Mouse (Mus musculus): Measurements from ENCODE around the gene Adarb1. TPM values are rescaled to one million over a fixed set of nuclear protein-coding genes. Genes with fewer than 3 reads are reported as not detected.

Gene Adarb1
- polyA plus RNA-seq, 1 experiment from 2014 or later, result 25.3 TPM

DNA sequence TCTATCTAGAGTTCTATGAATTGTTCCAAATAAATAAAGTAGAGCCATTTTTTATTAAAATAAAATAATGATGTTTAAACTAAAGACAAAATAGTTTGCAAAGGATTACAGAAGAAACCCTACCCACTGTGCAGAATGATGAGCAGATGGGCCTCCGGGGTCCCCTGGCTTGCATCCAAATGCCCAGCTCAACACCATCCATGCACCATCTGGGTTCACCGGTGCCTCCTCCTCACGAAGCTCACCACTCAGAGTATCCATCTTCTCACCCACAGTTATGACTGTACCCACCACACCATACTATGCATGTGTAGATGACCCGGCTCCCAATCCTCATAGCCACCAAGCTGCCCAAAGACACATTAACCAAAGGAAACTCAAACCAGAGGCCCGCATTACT lies 18.1 kb downstream of the Adarb1 start:
- H3K36me3 ChIP-seq (ENCODE audit: insufficient read depth, low read length), result no peaks in the 10 kb centered on the region
- H3K27me3 ChIP-seq (replicated peaks; ENCODE audit: insufficient read depth, low read length), result no peaks in the 10 kb centered on the region
- no peak overlapping the region for H3K4me3 ChIP-seq (ENCODE audit: low read depth, low read length)
- DNase-seq (ENCODE audit: low spot score) (no peak), ATAC-seq (no peak)
- no peaks in the 10 kb centered on the region; the same call in 1 of the 2 replicates for H3K4me1 ChIP-seq (ENCODE audit: insufficient read depth, low read depth, low read length)
- TF ChIP-seq CTCF (IDR thresholded peaks at IDR 0.05) (no peak), EP300 (IDR thresholded peaks at IDR 0.05) (no peak)
- 84% methylated on average over 5 of the region's 5 CpGs for WGBS
- H3K4me2 ChIP-seq (replicated peaks; ENCODE audit: low read depth, low read length), result no peak overlapping the region
- H3K27ac ChIP-seq (ENCODE audit: low read length), result no peak overlapping the region
- H3K9me3 ChIP-seq (ENCODE audit: low read length), result no peaks in the 10 kb centered on the region
- H3K9ac ChIP-seq (replicated peaks; ENCODE audit: low read depth), result no peak overlapping the region

DNA sequence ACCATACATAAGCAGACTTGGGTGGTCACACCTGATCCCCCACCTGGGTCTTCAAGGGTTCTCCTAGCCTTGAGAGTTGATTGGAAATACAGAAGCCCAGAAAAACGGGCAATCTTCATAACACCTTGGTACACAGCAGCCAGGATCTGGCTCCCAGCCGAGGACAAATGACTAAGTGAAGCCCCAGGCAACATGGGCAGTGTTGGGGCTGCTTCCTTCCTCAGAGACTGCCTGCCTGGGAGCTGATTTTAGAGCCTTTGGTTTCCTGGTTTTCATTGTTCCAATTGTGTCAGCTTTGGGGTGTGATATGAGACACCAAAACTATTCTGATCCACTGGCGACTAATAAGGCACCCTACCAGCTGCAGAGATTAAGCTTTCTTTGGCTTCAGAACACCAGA lies 20.0 kb downstream of the Adarb1 start:
- Histone ChIP-seq H3K9me3 (ENCODE audit: low read length) (no peaks in the 10 kb centered on the region), H3K4me2 (replicated peaks; ENCODE audit: low read depth, low read length) (no peak overlapping the region), H3K36me3 (ENCODE audit: insufficient read depth, low read length) (no peaks in the 10 kb centered on the region), H3K27me3 (replicated peaks; ENCODE audit: insufficient read depth, low read length) (no peaks in the 10 kb centered on the region), H3K4me1 (ENCODE audit: insufficient read depth, low read depth, low read length) (no peaks in the 10 kb centered on the region; the same call in 1 of the 2 replicates), H3K4me3 (ENCODE audit: low read depth, low read length) (no peak overlapping the region), H3K27ac (ENCODE audit: low read length) (no peak overlapping the region), H3K9ac (replicated peaks; ENCODE audit: low read depth) (no peak overlapping the region)
- DNase-seq (ENCODE audit: low spot score) (peak; percentile 49), ATAC-seq (peak; percentile 47)
- WGBS, result 50% methylated on average over 3 of the region's 3 CpGs
- peak; percentile 59 for TF ChIP-seq EP300 (IDR thresholded peaks at IDR 0.05)
- no peak for TF ChIP-seq CTCF (IDR thresholded peaks at IDR 0.05)

DNA sequence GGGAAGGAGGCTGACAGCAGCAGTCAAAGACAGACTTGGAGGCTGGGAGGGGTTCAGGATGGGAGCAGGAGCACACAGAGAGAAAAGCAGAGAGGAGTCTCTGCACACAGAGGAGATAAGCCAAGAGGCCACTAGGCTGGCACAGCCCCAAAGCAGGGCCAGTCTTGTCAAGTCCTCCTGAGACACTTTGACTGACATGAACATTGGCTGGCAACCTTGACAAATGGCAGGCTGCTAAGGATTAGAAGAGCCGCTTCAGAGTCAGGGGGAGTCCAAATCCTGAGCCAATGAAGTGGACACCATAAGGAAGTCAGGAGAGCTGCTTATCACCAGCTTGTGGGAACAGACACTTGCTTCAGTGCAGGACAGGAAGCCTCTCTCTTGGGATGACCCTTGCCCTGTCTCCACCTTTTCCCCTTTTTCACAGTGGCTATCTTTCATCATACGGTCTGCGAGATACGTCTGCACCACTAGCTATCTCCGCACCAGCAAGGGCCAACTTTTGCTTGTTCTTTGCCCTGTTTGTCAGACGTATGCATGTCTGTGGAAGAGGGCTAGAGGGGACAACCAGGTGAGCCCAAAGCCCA lies 20.9 kb downstream of the Adarb1 start:
- Histone ChIP-seq H3K36me3 (ENCODE audit: insufficient read depth, low read length) (no peaks in the 10 kb centered on the region), H3K4me2 (replicated peaks; ENCODE audit: low read depth, low read length) (no peak overlapping the region), H3K9me3 (ENCODE audit: low read length) (no peaks in the 10 kb centered on the region), H3K9ac (replicated peaks; ENCODE audit: low read depth) (no peak overlapping the region), H3K27ac (ENCODE audit: low read length) (no peak overlapping the region), H3K4me3 (ENCODE audit: low read depth, low read length) (no peak overlapping the region), H3K27me3 (replicated peaks; ENCODE audit: insufficient read depth, low read length) (no peaks in the 10 kb centered on the region), H3K4me1 (ENCODE audit: insufficient read depth, low read depth, low read length) (no peaks in the 10 kb centered on the region; the same call in 1 of the 2 replicates)
- WGBS, result 65% methylated on average over 6 of the region's 6 CpGs
- DNase-seq (ENCODE audit: low spot score) (peak; percentile 13), ATAC-seq (no peak)
- no peak for TF ChIP-seq EP300 (IDR thresholded peaks at IDR 0.05)
- TF ChIP-seq CTCF (IDR thresholded peaks at IDR 0.05), result no peak

DNA sequence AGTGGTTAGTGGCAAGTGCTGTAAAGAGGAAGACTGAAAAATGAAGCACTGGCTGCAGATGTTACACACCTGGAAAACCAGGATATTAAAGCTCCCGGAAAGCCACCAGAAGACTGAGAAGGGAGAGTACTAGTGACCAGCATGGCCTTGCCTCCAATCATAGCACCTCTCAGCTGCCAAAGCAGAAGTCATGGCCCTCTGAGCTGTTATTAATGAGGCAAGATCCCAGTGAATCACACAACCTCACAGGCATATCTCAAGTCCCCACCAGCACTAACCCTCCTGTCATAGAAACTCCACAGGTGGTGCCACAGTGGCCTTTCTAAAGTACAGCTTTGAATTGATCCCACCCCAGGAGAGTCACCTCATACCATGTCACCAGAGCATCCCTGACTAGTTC lies 22.1 kb downstream of the Adarb1 start:
- TF ChIP-seq CTCF (IDR thresholded peaks at IDR 0.05) (no peak), EP300 (IDR thresholded peaks at IDR 0.05) (no peak)
- Histone ChIP-seq H3K4me1 (ENCODE audit: insufficient read depth, low read depth, low read length) (no peaks in the 10 kb centered on the region; the same call in 1 of the 2 replicates), H3K27ac (ENCODE audit: low read length) (no peak overlapping the region), H3K27me3 (replicated peaks; ENCODE audit: insufficient read depth, low read length) (no peaks in the 10 kb centered on the region), H3K9ac (replicated peaks; ENCODE audit: low read depth) (no peak overlapping the region), H3K9me3 (ENCODE audit: low read length) (no peaks in the 10 kb centered on the region), H3K4me2 (replicated peaks; ENCODE audit: low read depth, low read length) (no peak overlapping the region), H3K36me3 (ENCODE audit: insufficient read depth, low read length) (no peaks in the 10 kb centered on the region), H3K4me3 (ENCODE audit: low read depth, low read length) (no peak overlapping the region)
- no peak for DNase-seq (ENCODE audit: low spot score)
- 80% methylated on average over 1 of the region's 1 CpGs for WGBS
- ATAC-seq, result no peak

DNA sequence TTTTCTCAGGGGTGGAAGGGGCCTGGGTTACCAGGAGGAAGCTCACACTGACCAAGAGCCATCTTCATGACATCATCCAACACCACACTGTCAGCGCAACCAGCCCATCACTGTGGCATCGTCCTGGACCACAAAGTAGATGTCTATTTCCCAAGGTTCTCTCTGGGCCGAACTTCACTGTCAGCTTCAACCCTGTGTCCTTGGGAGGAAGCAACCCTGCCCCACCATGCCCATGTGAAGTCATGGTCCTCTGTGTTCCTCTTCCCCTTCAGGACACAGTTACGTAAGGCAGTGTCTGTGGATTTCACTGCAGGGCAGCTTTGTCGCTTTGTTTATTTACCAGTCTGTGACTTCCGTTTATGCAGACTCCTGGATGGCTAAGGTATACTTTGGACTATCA lies 27.0 kb downstream of the Adarb1 start:
- WGBS, result 71% methylated on average over 6 of the region's 6 CpGs
- no peaks in the 10 kb centered on the region for H3K4me1 ChIP-seq (ENCODE audit: insufficient read depth, low read depth, low read length)
- H3K27ac ChIP-seq (ENCODE audit: low read length), result no peak overlapping the region

DNA sequence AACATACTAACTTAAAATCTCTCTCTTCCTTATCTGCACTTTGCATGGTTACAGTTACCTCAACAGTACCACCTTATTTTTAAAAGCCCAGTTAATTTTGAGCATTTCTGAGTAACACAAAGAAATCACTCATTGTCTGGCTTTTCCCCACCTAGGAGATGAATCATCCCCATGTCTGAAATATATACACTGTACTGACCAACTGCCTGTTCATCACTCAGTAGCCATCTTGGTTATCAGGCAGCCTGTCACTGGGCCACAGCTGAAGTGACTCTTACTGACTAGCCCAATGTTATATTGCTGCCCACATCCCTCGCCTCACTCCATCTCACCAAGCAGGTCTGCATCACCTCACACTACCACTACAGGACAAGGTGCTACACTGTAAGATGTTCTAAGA lies 30.5 kb downstream of the Adarb1 start:
- ATAC-seq, result no peak
- Histone ChIP-seq H3K4me3 (ENCODE audit: low read depth, low read length) (no peak overlapping the region), H3K36me3 (ENCODE audit: insufficient read depth, low read length) (no peaks in the 10 kb centered on the region), H3K27me3 (replicated peaks; ENCODE audit: insufficient read depth, low read length) (no peaks in the 10 kb centered on the region), H3K27ac (ENCODE audit: low read length) (no peak overlapping the region), H3K9me3 (ENCODE audit: low read length) (no peaks in the 10 kb centered on the region), H3K4me2 (replicated peaks; ENCODE audit: low read depth, low read length) (no peak overlapping the region), H3K9ac (replicated peaks; ENCODE audit: low read depth) (no peak overlapping the region), H3K4me1 (ENCODE audit: insufficient read depth, low read depth, low read length) (no peaks in the 10 kb centered on the region)
- TF ChIP-seq CTCF (IDR thresholded peaks at IDR 0.05), result no peak
- TF ChIP-seq EP300 (IDR thresholded peaks at IDR 0.05), result no peak
- 85% methylated on average over 1 of the region's 1 CpGs for WGBS
- no peak for DNase-seq (ENCODE audit: low spot score)

More for the DNA sequence above, 27.0 kb downstream of the Adarb1 start:
- H3K9ac ChIP-seq (replicated peaks; ENCODE audit: low read depth), result no peak overlapping the region
- no peaks in the 10 kb centered on the region for H3K27me3 ChIP-seq (replicated peaks; ENCODE audit: insufficient read depth, low read length)
- no peak for DNase-seq (ENCODE audit: low spot score)
- H3K9me3 ChIP-seq (ENCODE audit: low read length), result no peaks in the 10 kb centered on the region
- H3K36me3 ChIP-seq (ENCODE audit: insufficient read depth, low read length), result no peaks in the 10 kb centered on the region
- no peak overlapping the region for H3K4me2 ChIP-seq (replicated peaks; ENCODE audit: low read depth, low read length)
- peak; percentile 56 for ATAC-seq
- TF ChIP-seq CTCF (IDR thresholded peaks at IDR 0.05) (no peak), EP300 (IDR thresholded peaks at IDR 0.05) (no peak)
- H3K4me3 ChIP-seq (ENCODE audit: low read depth, low read length), result no peak overlapping the region

DNA sequence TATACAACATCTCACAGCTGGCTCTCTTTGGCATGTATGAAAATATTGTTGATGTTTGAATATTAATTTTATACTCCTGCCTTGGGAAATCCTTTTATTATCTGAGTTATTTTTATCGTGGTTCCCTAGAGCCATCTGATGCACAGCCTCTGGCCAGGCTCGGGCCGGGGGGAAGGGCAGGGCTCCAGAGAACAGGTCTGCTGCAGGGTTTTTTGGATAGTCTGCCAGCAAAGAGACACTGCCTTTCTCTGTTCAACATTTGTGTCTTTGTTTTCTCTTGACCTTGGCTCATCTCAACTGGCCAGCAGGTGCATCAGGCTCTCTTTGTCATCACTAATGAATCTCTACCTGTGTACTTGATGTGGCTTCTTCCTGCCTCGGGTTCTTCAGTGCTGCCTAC lies 32.3 kb downstream of the Adarb1 start:
- no peaks in the 10 kb centered on the region for H3K27me3 ChIP-seq (replicated peaks; ENCODE audit: insufficient read depth, low read length)
- no peaks in the 10 kb centered on the region for H3K36me3 ChIP-seq (ENCODE audit: insufficient read depth, low read length)
- no peak for TF ChIP-seq CTCF (IDR thresholded peaks at IDR 0.05)
- TF ChIP-seq EP300 (IDR thresholded peaks at IDR 0.05), result no peak
- DNase-seq (ENCODE audit: low spot score), result no peak
- ATAC-seq, result no peak
- no peak overlapping the region for H3K9ac ChIP-seq (replicated peaks; ENCODE audit: low read depth)
- no peak overlapping the region for H3K4me2 ChIP-seq (replicated peaks; ENCODE audit: low read depth, low read length)
- 62% methylated on average over 4 of the region's 4 CpGs for WGBS
- no peaks in the 10 kb centered on the region for H3K4me1 ChIP-seq (ENCODE audit: insufficient read depth, low read depth, low read length)
- no peak overlapping the region for H3K4me3 ChIP-seq (ENCODE audit: low read depth, low read length)
- H3K27ac ChIP-seq (ENCODE audit: low read length), result no peak overlapping the region
- H3K9me3 ChIP-seq (ENCODE audit: low read length), result no peaks in the 10 kb centered on the region

All from lung, postnatal 0 days (tissue).